ENCODE assay signal across 25 mouse cellular contexts in genomic region chr7:3201134-3201705, GRCm38 (mm10). TPM values are rescaled to one million over a fixed set of nuclear protein-coding genes. Genes with fewer than 3 reads are reported as not detected.
DNase-seq lines count a peak whose midpoint lies in the region; ATAC-seq and TF ChIP-seq lines count a peak whose summit lies in the region.
"Had no signal": no experiment of that assay in that cellular context is flagged by ENCODE, and none has a peak within 500 bp of the region (broad histone marks: within the 10 kb centered on the region; RNA-seq: fewer than 3 reads in every experiment).

No protein-coding gene starts in this region.

- TF ChIP-seq CTCF in kidney, adult 2 months (conservative IDR thresholded peaks at IDR 0.05; ENCODE audit: insufficient read depth, insufficient read length, low read depth, low read length), result no peak
- TF ChIP-seq CTCF in stomach, postnatal 0 days (IDR thresholded peaks at IDR 0.05; ENCODE audit: low read depth), result no peak

- WGBS in embryonic facial prominence, embryonic 12.5 days, result 21% methylated on average over 12 of the region's 12 CpGs
- 31% methylated on average over 12 of the region's 12 CpGs for WGBS in embryonic facial prominence, embryonic 10.5 days
- WGBS in kidney, adult 2 months, result 30% methylated on average over 12 of the region's 12 CpGs
- WGBS in stomach, postnatal 0 days, result 23% methylated on average over 12 of the region's 12 CpGs
- 42% methylated on average over 12 of the region's 12 CpGs for WGBS in midbrain, embryonic 13.5 days

- no peaks in the 10 kb centered on the region for H3K4me1 ChIP-seq in embryonic facial prominence, embryonic 12.5 days
- 0 out of 2 replicates have a peak, but pooled peaks cover 6% of the 10 kb centered on the region for H3K4me1 ChIP-seq in embryonic facial prominence, embryonic 10.5 days
- H3K4me1 ChIP-seq in kidney, adult 2 months (ENCODE audit: control insufficient read depth, insufficient read depth, low read length), result no peaks in the 10 kb centered on the region
- H3K4me1 ChIP-seq in stomach, postnatal 0 days (replicated peaks; ENCODE audit: control insufficient read depth, insufficient read depth), result no peaks in the 10 kb centered on the region
- H3K4me1 ChIP-seq in midbrain, embryonic 13.5 days (replicated peaks), result no peaks in the 10 kb centered on the region

- no peak overlapping the region for H3K4me3 ChIP-seq in embryonic facial prominence, embryonic 12.5 days
- no peak overlapping the region for H3K4me3 ChIP-seq in embryonic facial prominence, embryonic 10.5 days
- H3K4me3 ChIP-seq in kidney, adult 2 months (ENCODE audit: insufficient read depth, low read depth, low read length), result no peak overlapping the region
- H3K4me3 ChIP-seq in stomach, postnatal 0 days (ENCODE audit: low read depth, low read length), result no peak overlapping the region
- no peak overlapping the region for H3K4me3 ChIP-seq in midbrain, embryonic 13.5 days (replicated peaks)
- H3K4me3 ChIP-seq: heart, embryonic 12.5 days; liver, embryonic 13.5 days had no signal

- H3K36me3 ChIP-seq in embryonic facial prominence, embryonic 12.5 days, result no peaks in the 10 kb centered on the region
- H3K36me3 ChIP-seq in embryonic facial prominence, embryonic 10.5 days (replicated peaks), result no peaks in the 10 kb centered on the region
- H3K36me3 ChIP-seq in kidney, adult 2 months (ENCODE audit: control insufficient read depth, insufficient read depth, low read length), result no peaks in the 10 kb centered on the region
- H3K36me3 ChIP-seq in stomach, postnatal 0 days (ENCODE audit: control insufficient read depth, insufficient read depth, low read length), result no peaks in the 10 kb centered on the region
- no peaks in the 10 kb centered on the region for H3K36me3 ChIP-seq in midbrain, embryonic 13.5 days
- H3K36me3 ChIP-seq: G1E; heart, embryonic 12.5 days; liver, embryonic 13.5 days had no signal

- no peaks in the 10 kb centered on the region for H3K27me3 ChIP-seq in embryonic facial prominence, embryonic 12.5 days
- no peaks in the 10 kb centered on the region for H3K27me3 ChIP-seq in embryonic facial prominence, embryonic 10.5 days (replicated peaks; ENCODE audit: low read depth, poor library complexity, severe bottlenecking)
- H3K27me3 ChIP-seq in kidney, adult 2 months (replicated peaks; ENCODE audit: control insufficient read depth, insufficient read depth, low read length), result no peaks in the 10 kb centered on the region
- no peaks in the 10 kb centered on the region for H3K27me3 ChIP-seq in stomach, postnatal 0 days (ENCODE audit: control insufficient read depth, insufficient read depth, low read length)
- H3K27me3 ChIP-seq in midbrain, embryonic 13.5 days, result no peaks in the 10 kb centered on the region
- H3K27me3 ChIP-seq: heart, embryonic 12.5 days; liver, embryonic 13.5 days; Patski had no signal

- H3K4me2 ChIP-seq in embryonic facial prominence, embryonic 12.5 days (replicated peaks), result no peak overlapping the region
- no peak overlapping the region for H3K4me2 ChIP-seq in stomach, postnatal 0 days (replicated peaks; ENCODE audit: low read depth)
- H3K4me2 ChIP-seq in midbrain, embryonic 13.5 days (replicated peaks), result no peak overlapping the region
- H3K4me2 ChIP-seq: heart, embryonic 12.5 days; liver, embryonic 13.5 days; midbrain, embryonic 11.5 days had no signal

- no peak overlapping the region for H3K9ac ChIP-seq in embryonic facial prominence, embryonic 12.5 days
- no peak overlapping the region for H3K9ac ChIP-seq in stomach, postnatal 0 days (ENCODE audit: low read length)
- no peak overlapping the region for H3K9ac ChIP-seq in midbrain, embryonic 13.5 days (replicated peaks)
- H3K9ac ChIP-seq: heart, embryonic 12.5 days; liver, embryonic 13.5 days had no signal

- no peak for DNase-seq in embryonic facial prominence, embryonic 10.5 days (ENCODE audit: low spot score)
- DNase-seq in kidney, adult 2 months, result peak; percentile 9
- no peak for DNase-seq in kidney, postnatal 4 days
- DNase-seq in ZHBTc4 (ENCODE audit: low read depth, low spot score), result peak; percentile 99
- no peak for DNase-seq in stomach, postnatal 0 days (ENCODE audit: low spot score)
- no peak for DNase-seq in cerebellum, postnatal 4 days (ENCODE audit: low spot score in 2 of 2)
- DNase-seq: adrenal gland, postnatal 10 days; cerebellum, adult 2 months; cerebellum, postnatal 36 days; heart, postnatal 10 days; kidney, postnatal 10 days; liver, embryonic 13.5 days; lung, adult 2 months; lung, postnatal 14 days had no signal

- no peak for TF ChIP-seq EP300 in stomach, postnatal 0 days (optimal IDR thresholded peaks at IDR 0.05)

- H3K9me3 ChIP-seq in embryonic facial prominence, embryonic 12.5 days, result no peaks in the 10 kb centered on the region
- peaks cover 4% of the 10 kb centered on the region; the same call in 1 of the 2 replicates for H3K9me3 ChIP-seq in embryonic facial prominence, embryonic 10.5 days
- H3K9me3 ChIP-seq in stomach, postnatal 0 days (ENCODE audit: control insufficient read depth, low read length), result no peaks in the 10 kb centered on the region
- no peaks in the 10 kb centered on the region for H3K9me3 ChIP-seq in midbrain, embryonic 13.5 days
- H3K9me3 ChIP-seq: heart, embryonic 12.5 days; liver, embryonic 13.5 days had no signal

- no peak for TF ChIP-seq POLR2A in kidney, adult 2 months (IDR thresholded peaks at IDR 0.05; ENCODE audit: low read depth, low read length)

- 0 out of 2 replicates have a peak, but pooled peaks have one; percentile 35 for ATAC-seq in embryonic facial prominence, embryonic 12.5 days (ENCODE audit: insufficient number of reproducible peaks, insufficient read depth, low FRiP score, low TSS enrichment)
- peak; percentile 72 for ATAC-seq in stomach, postnatal 0 days (ENCODE audit: low FRiP score, low TSS enrichment)
- ATAC-seq in midbrain, embryonic 13.5 days, result no peak
- ATAC-seq: Patski had no signal

- H3K27ac ChIP-seq in embryonic facial prominence, embryonic 12.5 days, result no peak overlapping the region
- no peak overlapping the region for H3K27ac ChIP-seq in embryonic facial prominence, embryonic 10.5 days (replicated peaks)
- H3K27ac ChIP-seq in kidney, adult 2 months (ENCODE audit: insufficient read depth, low read depth, low read length), result no peak overlapping the region
- no peak overlapping the region for H3K27ac ChIP-seq in stomach, postnatal 0 days (replicated peaks)
- no peak overlapping the region for H3K27ac ChIP-seq in midbrain, embryonic 13.5 days
- H3K27ac ChIP-seq: liver, embryonic 13.5 days had no signal

RNA-seq across cellular contexts. Expression of gene AU018091, which starts 32.2 kb away (rescaled TPM):
- 0.13 and 0.23 TPM in 2 replicates for polyA plus RNA-seq in embryonic facial prominence, embryonic 12.5 days (2016; fragmentation: Nextera tagmentation; extraction: Ambion mirVana)
- polyA plus RNA-seq in embryonic facial prominence, embryonic 10.5 days (2016; fragmentation: Nextera tagmentation; extraction: Ambion mirVana), result 0.31 and 0.43 TPM in 2 replicates
- not detected in 2 replicates for polyA plus RNA-seq in kidney, adult 2 months (2012; rRNA removed)
- 0.18 and 0.23 TPM in 2 replicates for polyA plus RNA-seq in stomach, postnatal 0 days (2015; fragmentation: Nextera tagmentation; extraction: Ambion mirVana)
- polyA plus RNA-seq in midbrain, embryonic 13.5 days (2015; fragmentation: Nextera tagmentation; extraction: Ambion mirVana), result not detected in 2 replicates
- polyA plus RNA-seq: cerebellum, adult 2 months; G1E; gonadal fat pad, adult 2 months; liver, embryonic 13.5 days; small intestine, adult 2 months; thymus, postnatal 0 days had no signal

RNA-seq across cellular contexts. Expression of gene Nlrp12, which starts 48.3 kb away (rescaled TPM):
- 0.03 TPM in 1 of 2 replicates, not detected in the other for polyA plus RNA-seq in embryonic facial prominence, embryonic 12.5 days (2016; fragmentation: Nextera tagmentation; extraction: Ambion mirVana)
- 0.02 TPM in 1 of 2 replicates, not detected in the other for polyA plus RNA-seq in embryonic facial prominence, embryonic 10.5 days (2016; fragmentation: Nextera tagmentation; extraction: Ambion mirVana)
- polyA plus RNA-seq in kidney, adult 2 months (2012; rRNA removed), result 0.02 TPM in 1 of 2 replicates, not detected in the other
- 0.01 TPM in 1 of 2 replicates, not detected in the other for polyA plus RNA-seq in stomach, postnatal 0 days (2015; fragmentation: Nextera tagmentation; extraction: Ambion mirVana)
- not detected in 2 replicates for polyA plus RNA-seq in midbrain, embryonic 13.5 days (2015; fragmentation: Nextera tagmentation; extraction: Ambion mirVana)
- polyA plus RNA-seq: cerebellum, adult 2 months; forebrain, embryonic 11.5 days; G1E; heart, embryonic 12.5 days; limb, embryonic 14.5 days; midbrain, embryonic 11.5 days; Patski; thymus, postnatal 0 days had no signal

Comparison
In these comparisons a context has a peak if more than half of its experiments do, and no peak if none do; other contexts are left out.
1. DNase-seq: peak in kidney, adult 2 months (single experiment) and ZHBTc4 (single experiment); none in embryonic facial prominence, embryonic 10.5 days (single experiment), kidney, postnatal 4 days (0 of 2), stomach, postnatal 0 days (single experiment) and cerebellum, postnatal 4 days (0 of 2).